23 mouse cellular contexts compared by ENCODE assay signal in the genomic region with DNA sequence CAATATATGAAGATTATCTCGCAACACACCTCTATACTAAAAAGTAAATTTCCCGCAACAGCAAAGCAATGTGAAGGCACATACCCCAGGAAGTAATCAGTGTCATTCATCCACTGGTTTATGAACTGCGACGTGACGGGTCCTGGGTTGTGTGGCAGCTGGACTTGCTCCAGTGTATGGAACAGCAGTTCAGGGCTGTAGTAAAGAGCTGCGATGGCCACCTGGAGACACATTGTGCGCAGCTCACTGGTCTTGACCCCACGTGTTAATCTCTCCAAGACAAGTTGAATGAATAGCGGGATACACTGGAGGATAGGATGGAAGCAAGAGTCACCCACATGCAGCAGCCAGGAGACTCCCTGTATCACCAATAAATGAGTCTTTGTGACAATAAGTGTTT.
"Had no signal": no experiment of that assay in that cellular context is flagged by ENCODE, and none has a peak within 500 bp of the region (broad histone marks: within the 10 kb centered on the region; RNA-seq: fewer than 3 reads in every experiment).

No protein-coding gene starts in this region.

- DNase-seq: forebrain, postnatal 0 days; gastrocnemius, postnatal 14 days; gastrocnemius, postnatal 36 days; heart, adult 18-20 months; heart, postnatal 10 days; heart, postnatal 36 days; kidney, adult 11 months; kidney, adult 2 months; kidney, adult 9 months; kidney, postnatal 14 days; layer of hippocampus, adult 9-11 months; layer of hippocampus, postnatal 36 days; left cerebral cortex, postnatal 4 days had no signal

- H3K4me3 ChIP-seq: heart, embryonic 10.5 days; heart, embryonic 12.5 days; hindbrain, embryonic 13.5 days; hindbrain, embryonic 15.5 days; limb, embryonic 13.5 days; limb, embryonic 15.5 days; liver, embryonic 12.5 days had no signal

- H3K9ac ChIP-seq: forebrain, postnatal 0 days; heart, embryonic 12.5 days; hindbrain, embryonic 13.5 days; hindbrain, embryonic 15.5 days; limb, embryonic 13.5 days; limb, embryonic 15.5 days; liver, embryonic 12.5 days had no signal

- H3K27me3 ChIP-seq: heart, embryonic 12.5 days; hindbrain, embryonic 13.5 days; hindbrain, embryonic 15.5 days; limb, embryonic 13.5 days; limb, embryonic 15.5 days; liver, embryonic 12.5 days had no signal

- H3K4me1 ChIP-seq: heart, embryonic 10.5 days; hindbrain, embryonic 13.5 days; hindbrain, embryonic 15.5 days; limb, embryonic 13.5 days; limb, embryonic 15.5 days; liver, embryonic 12.5 days had no signal

- H3K9me3 ChIP-seq: heart, embryonic 10.5 days; heart, embryonic 12.5 days; hindbrain, embryonic 13.5 days; hindbrain, embryonic 15.5 days; limb, embryonic 13.5 days; limb, embryonic 15.5 days; liver, embryonic 12.5 days had no signal

- H3K27ac ChIP-seq: heart, embryonic 10.5 days; hindbrain, embryonic 13.5 days; hindbrain, embryonic 15.5 days; hindbrain, postnatal 0 days; kidney, postnatal 0 days; limb, embryonic 13.5 days; limb, embryonic 15.5 days; liver, embryonic 12.5 days had no signal

- ATAC-seq: forebrain, postnatal 0 days; hindbrain, postnatal 0 days; intestine, embryonic 16.5 days; liver, embryonic 12.5 days had no signal

- H3K4me2 ChIP-seq: heart, embryonic 12.5 days; hindbrain, embryonic 13.5 days; hindbrain, embryonic 15.5 days; limb, embryonic 13.5 days; limb, embryonic 15.5 days; liver, embryonic 12.5 days had no signal
